Mouse (Mus musculus) kidney, postnatal 4 days (tissue): ENCODE results near the gene Pdcd7.

Source experiments
- DNase-seq, 2 experiments: peaks; one replicate each; pipeline ENCODE4 v3.0.0; 2021; ENCODE audit warnings: mixed read lengths in 2 of 2

The Pdcd7 gene

GRCm38 (mm10) chr9:65358956-65359480 is 13.1 kb downstream of the Pdcd7 start:
- no peak for DNase-seq

- peak in 1 of 2 experiments; percentile 41 for DNase-seq
Measured at GRCm38 (mm10) chr9:65360641-65361448, 14.9 kb downstream of the Pdcd7 start, which contains the start of gene Ubap1l. Ubap1l (plus strand) TSS chr9:65361041.

GRCm38 (mm10) chr9:65363684-65364083 is 17.8 kb downstream of the Pdcd7 start:
- DNase-seq = peak in 1 of 2 experiments; percentile 19

- no peak for DNase-seq
Measured at GRCm38 (mm10) chr9:65365721-65366120, 19.8 kb downstream of the Pdcd7 start.

GRCm38 (mm10) chr9:65371756-65372155 is 25.9 kb downstream of the Pdcd7 start:
- DNase-seq = no peak

- peak; percentile 76 to 78 for DNase-seq
Measured at GRCm38 (mm10) chr9:65372449-65372848, 26.5 kb downstream of the Pdcd7 start.

GRCm38 (mm10) chr9:65374468-65375162 is 28.7 kb downstream of the Pdcd7 start:
- DNase-seq = no peak

GRCm38 (mm10) chr9:65375163-65375934 is 29.4 kb downstream of the Pdcd7 start:
- DNase-seq = no peak

- DNase-seq = no peak
Measured at GRCm38 (mm10) chr9:65381017-65381590, 35.2 kb downstream of the Pdcd7 start.

- DNase-seq = no peak
Measured at GRCm38 (mm10) chr9:65382031-65382750, 36.3 kb downstream of the Pdcd7 start.

GRCm38 (mm10) chr9:65382751-65383097 is 36.8 kb downstream of the Pdcd7 start:
- no peak for DNase-seq

- DNase-seq = peak; percentile 60 to 67
Measured at GRCm38 (mm10) chr9:65384276-65384675, 38.4 kb downstream of the Pdcd7 start.

- DNase-seq = peak; percentile 52 to 66
Measured at GRCm38 (mm10) chr9:65386373-65387140, 40.7 kb downstream of the Pdcd7 start.

- peak; percentile 53 to 65 for DNase-seq
Measured at GRCm38 (mm10) chr9:65390752-65391612, 45.1 kb downstream of the Pdcd7 start.

GRCm38 (mm10) chr9:65391613-65391964 is 45.7 kb downstream of the Pdcd7 start, which contains the start of gene Kbtbd13:
Kbtbd13 (minus strand) TSS chr9:65391652.
- DNase-seq = no peak

GRCm38 (mm10) chr9:65392638-65393364 is 46.9 kb downstream of the Pdcd7 start:
- peak; percentile 86 to 87 for DNase-seq

GRCm38 (mm10) chr9:65393606-65394005 is 47.7 kb downstream of the Pdcd7 start:
- DNase-seq = no peak

- no peak for DNase-seq
Measured at GRCm38 (mm10) chr9:65394360-65394759, 48.5 kb downstream of the Pdcd7 start.

GRCm38 (mm10) chr9:65398279-65398678 is 52.4 kb downstream of the Pdcd7 start, which contains the start of gene Rasl12:
Rasl12 (plus strand) TSS chr9:65398506.
- peak; percentile 87 to 89 for DNase-seq
